Mouse (Mus musculus) spleen, adult 10 weeks (tissue): ENCODE results near the gene Nxf1. TPM values are rescaled to one million over a fixed set of nuclear protein-coding genes. Genes with fewer than 3 reads are reported as not detected.

Source experiments
- polyA plus RNA-seq: library from polyadenylated mRNA; stranded (reverse); fragments of 350-450 nt; fragmentation: Illumina TruSeq; extraction: RNeasy Lipid Tissue Mini Kit (QIAGEN cat#74804); gene quantifications from one replicate; pipeline ENCODE4 v1.2.3, GENCODE M21; 2015; ENCODE audit warnings: low replicate concordance; ENCODE audit not compliant: insufficient read depth

Nxf1 gene
- polyA plus RNA-seq, 1 experiment from 2014 or later = 395 TPM

Other genes starting within 250 kb of the Nxf1 start
- not detected for gene Slc22a8, start 165.8 kb upstream of the Nxf1 start, polyA plus RNA-seq
- gene Slc22a6, start 139.0 kb upstream of the Nxf1 start, polyA plus RNA-seq = not detected
- not detected for gene Chrm1, start 93.3 kb upstream of the Nxf1 start, polyA plus RNA-seq
- 149 TPM for gene Slc3a2, start 33.7 kb upstream of the Nxf1 start, polyA plus RNA-seq
- gene Wdr74, start 21.2 kb upstream of the Nxf1 start, polyA plus RNA-seq = 70.3 TPM
- not detected for gene 1700092M07Rik, start 16.4 kb upstream of the Nxf1 start, polyA plus RNA-seq
- 145 TPM for gene Stx5a, start 15.7 kb upstream of the Nxf1 start, polyA plus RNA-seq
- 36.9 TPM for gene Tmem223, start 13.9 kb downstream of the Nxf1 start, polyA plus RNA-seq
- gene Tmem179b, start 17.4 kb downstream of the Nxf1 start, polyA plus RNA-seq = 89.0 TPM
- gene Taf6l, start 29.3 kb downstream of the Nxf1 start, polyA plus RNA-seq = 4.8 TPM
- gene Polr2g, start 41.5 kb downstream of the Nxf1 start, polyA plus RNA-seq = 131 TPM
- gene Zbtb3, start 45.5 kb downstream of the Nxf1 start, polyA plus RNA-seq = 3.1 TPM
- 67.2 TPM for gene Ttc9c, start 62.3 kb downstream of the Nxf1 start, polyA plus RNA-seq
- 172 TPM for gene Hnrnpul2, start 62.9 kb downstream of the Nxf1 start, polyA plus RNA-seq
- not detected for gene AC129217.1, start 72.7 kb downstream of the Nxf1 start, polyA plus RNA-seq
- gene Bscl2, start 80.4 kb downstream of the Nxf1 start, polyA plus RNA-seq = 33.6 TPM
- 0.14 TPM for gene Gng3, start 82.1 kb downstream of the Nxf1 start, polyA plus RNA-seq
- 0.33 TPM for gene Lrrn4cl, start 93.7 kb downstream of the Nxf1 start, polyA plus RNA-seq
- gene Ubxn1, start 114.4 kb downstream of the Nxf1 start, polyA plus RNA-seq = 103 TPM
- 14.9 TPM for gene Uqcc3, start 123.8 kb downstream of the Nxf1 start, polyA plus RNA-seq
- 85.8 TPM for gene Lbhd1, start 126.7 kb downstream of the Nxf1 start, polyA plus RNA-seq
- gene Gm49403, start 126.9 kb downstream of the Nxf1 start, polyA plus RNA-seq = not detected
- gene 1810009A15Rik, start 131.8 kb downstream of the Nxf1 start, polyA plus RNA-seq = 31.6 TPM
- gene Gm49416, start 131.9 kb downstream of the Nxf1 start, polyA plus RNA-seq = not detected
- 8.5 TPM for gene Ints5, start 135.9 kb downstream of the Nxf1 start, polyA plus RNA-seq
- 156 TPM for gene Ganab, start 141.0 kb downstream of the Nxf1 start, polyA plus RNA-seq
- gene B3gat3, start 163.3 kb downstream of the Nxf1 start, polyA plus RNA-seq = 44.8 TPM
- gene Rom1, start 172.3 kb downstream of the Nxf1 start, polyA plus RNA-seq = 3.7 TPM
- gene Eml3, start 172.5 kb downstream of the Nxf1 start, polyA plus RNA-seq = 68.8 TPM
- gene Mta2, start 184.8 kb downstream of the Nxf1 start, polyA plus RNA-seq = 192 TPM
- gene Tut1, start 196.8 kb downstream of the Nxf1 start, polyA plus RNA-seq = 24.7 TPM
- gene Eef1g, start 210.0 kb downstream of the Nxf1 start, polyA plus RNA-seq = 623 TPM
- gene Ahnak, start 232.2 kb downstream of the Nxf1 start, polyA plus RNA-seq = 88.3 TPM